Mouse (Mus musculus) stomach, postnatal 0 days (tissue): ENCODE results near the gene Tbc1d12. TPM values are rescaled to one million over a fixed set of nuclear protein-coding genes. Genes with fewer than 3 reads are reported as not detected.

Source experiments
- ATAC-seq: fragments of 200-750 bp; cut with Nextera tagmentation; 2 replicates; pipeline ENCODE4 v1.8.0; 2017; ENCODE audit not compliant: low FRiP score, low TSS enrichment
- DNase-seq: peaks from one replicate; pipeline ENCODE4 v3.0.0-alpha.2; 2016; ENCODE audit warnings: low spot score
- H3K27ac ChIP-seq: fragments of 300-500 bp; sonication (generic); replicated peaks from 2 replicates; pipeline ENCODE4 v1.5.1; 2014; ENCODE audit warnings: mild to moderate bottlenecking, control low read depth
- H3K27me3 ChIP-seq: fragments of 300-500 bp; sonication (generic); 2 replicates; pipeline ENCODE4 v1.6.1; 2014; ENCODE audit warnings: low read length; ENCODE audit not compliant: control insufficient read depth, insufficient read depth
- H3K36me3 ChIP-seq: fragments of 300-500 bp; sonication (generic); 2 replicates; pipeline ENCODE4 v1.6.1; 2014; ENCODE audit warnings: low read length, mixed read lengths; ENCODE audit not compliant: control insufficient read depth, insufficient read depth
- H3K4me1 ChIP-seq: fragments of 300-500 bp; sonication (generic); replicated peaks from 2 replicates; pipeline ENCODE4 v1.6.1; 2014; ENCODE audit warnings: antibody characterized with exemption; ENCODE audit not compliant: control insufficient read depth, insufficient read depth
- H3K4me2 ChIP-seq: fragments of 300-500 bp; sonication (generic); replicated peaks from 2 replicates; pipeline ENCODE4 v1.6.1; 2014; ENCODE audit warnings: low read depth, mild to moderate bottlenecking, control low read depth, moderate library complexity
- H3K4me3 ChIP-seq: fragments of 300-500 bp; sonication (generic); 2 replicates; pipeline ENCODE4 v1.5.1; 2014; ENCODE audit warnings: low read depth, low read length, control low read depth
- H3K9ac ChIP-seq: fragments of 300-500 bp; sonication (generic); 2 replicates; pipeline ENCODE4 v1.6.1; 2014; ENCODE audit warnings: mild to moderate bottlenecking, low read length, control low read depth, mixed read lengths
- H3K9me3 ChIP-seq: fragments of 300-500 bp; sonication (generic); 2 replicates; pipeline ENCODE4 v1.6.1; 2016; ENCODE audit warnings: low read length; ENCODE audit not compliant: control insufficient read depth
- CTCF ChIP-seq: IDR thresholded peaks from 2 replicates; pipeline ENCODE4 v1.5.1; 2016; ENCODE audit warnings: antibody characterized with exemption, low read depth, mild to moderate bottlenecking, moderate library complexity
- EP300 ChIP-seq: optimal IDR thresholded peaks from 2 replicates; pipeline ENCODE3; 2016; ENCODE audit warnings: antibody characterized with exemption
- WGBS: fragments of 180-500 bp; shearing (Covaris S2); extraction: QIAGEN DNeasy Blood & Tissue Kit; methylation state at CpG from one replicate; pipeline ENCODE4 v1.1.7; 2014; 5-methylcytosine and 5-hydroxymethylcytosine counted together
- polyA plus RNA-seq: library from polyadenylated mRNA; unstranded; fragments of >200 nt; fragmentation: Nextera tagmentation; extraction: Ambion mirVana; gene quantifications from 2 replicates; pipeline ENCODE4 v1.2.1, GENCODE M21; 2015

The Tbc1d12 gene
- polyA plus RNA-seq, 1 experiment from 2014 or later = 1.4 TPM

DNA sequence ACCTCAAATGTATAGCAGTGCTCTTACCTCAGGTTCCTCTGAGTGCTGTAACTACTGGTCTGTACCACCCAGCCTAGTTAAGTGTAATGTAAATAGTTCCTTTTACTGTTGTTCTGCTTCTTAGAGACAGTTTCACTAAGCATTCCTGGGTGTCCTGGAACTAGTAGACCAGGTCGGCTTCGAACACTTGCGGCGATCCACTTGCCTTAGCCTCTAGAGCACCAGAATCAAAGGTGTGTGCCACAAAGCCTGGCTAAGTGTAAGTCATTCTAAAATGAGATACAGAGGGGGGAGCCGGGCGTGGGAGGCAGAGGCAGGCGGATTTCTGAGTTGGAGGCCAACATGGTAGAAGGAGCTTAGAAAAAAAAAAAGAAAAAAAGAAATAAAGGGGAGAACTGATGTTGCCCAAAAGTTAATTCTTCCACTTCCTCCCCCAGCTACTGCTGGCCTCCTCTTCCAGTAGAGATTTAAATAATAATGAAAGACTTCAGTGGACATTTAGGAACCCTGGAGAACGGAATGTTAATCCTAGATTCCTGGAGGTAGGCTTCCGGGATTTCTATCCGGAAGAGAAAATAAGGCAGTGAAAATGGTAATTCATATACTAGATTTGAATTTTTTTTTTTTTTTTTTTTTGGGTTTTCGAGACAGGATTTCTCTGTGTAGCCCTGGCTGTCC is 92.2 kb downstream of the Tbc1d12 start:
- Histone ChIP-seq H3K4me3 (no peak overlapping the region), H3K9me3 (no peaks in the 10 kb centered on the region), H3K4me2 (no peak overlapping the region), H3K9ac (no peak overlapping the region), H3K27ac (no peak overlapping the region), H3K36me3 (no peaks in the 10 kb centered on the region), H3K27me3 (no peaks in the 10 kb centered on the region), H3K4me1 (no peaks in the 10 kb centered on the region)
- ATAC-seq (no peak), DNase-seq (no peak)
- 94% methylated on average over 10 of the region's 11 CpGs for WGBS
- TF ChIP-seq CTCF = no peak
- no peak for TF ChIP-seq EP300

DNA sequence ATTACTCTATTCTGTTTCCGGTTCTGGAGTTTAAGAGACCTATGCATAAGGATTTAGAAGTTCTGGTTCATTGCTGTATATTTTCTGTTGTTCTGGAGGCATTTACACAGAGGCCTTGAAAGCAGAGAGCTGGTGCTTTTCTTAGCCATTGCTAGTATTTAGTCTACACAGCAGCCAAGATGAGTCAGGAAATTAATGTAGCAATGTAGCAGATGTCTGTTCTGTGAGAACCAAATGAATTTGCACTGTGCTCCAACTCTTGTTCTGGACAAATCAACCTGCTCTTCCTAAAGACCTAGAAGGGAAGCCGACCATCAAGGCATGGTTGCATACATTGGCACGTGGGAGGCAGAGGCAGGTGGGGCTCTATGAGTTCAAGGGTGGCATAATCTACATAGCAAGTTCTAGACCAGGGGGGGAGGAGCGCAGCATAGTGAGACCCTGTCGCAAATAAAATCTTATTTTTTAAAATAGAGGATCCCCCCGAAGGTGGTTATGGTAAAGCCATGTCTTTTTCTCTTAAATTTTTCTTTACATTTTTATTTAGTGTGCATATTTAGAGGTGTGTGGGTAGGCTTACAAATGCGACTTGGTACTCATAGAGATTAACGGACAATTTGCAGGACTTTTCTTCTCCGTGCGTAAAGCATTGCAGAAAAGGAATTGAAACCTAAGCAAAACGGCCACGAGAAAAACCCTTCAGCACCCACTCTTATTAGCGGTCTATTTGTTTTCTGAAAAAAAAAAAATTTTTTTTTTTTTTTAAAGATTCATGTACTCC is 93.3 kb downstream of the Tbc1d12 start:
- H3K27me3 ChIP-seq = no peaks in the 10 kb centered on the region
- H3K4me1 ChIP-seq = no peaks in the 10 kb centered on the region
- H3K36me3 ChIP-seq = no peaks in the 10 kb centered on the region
- H3K9ac ChIP-seq = peak overlapping the region; percentile 82
- DNase-seq (no peak), ATAC-seq (no peak)
- peak overlapping the region; percentile 83 for H3K4me3 ChIP-seq
- TF ChIP-seq CTCF = no peak
- no peak for TF ChIP-seq EP300
- H3K9me3 ChIP-seq = no peaks in the 10 kb centered on the region
- H3K4me2 ChIP-seq = peak overlapping the region; percentile 100
- H3K27ac ChIP-seq = no peak overlapping the region
- WGBS = 60% methylated on average over 13 of the region's 13 CpGs

DNA sequence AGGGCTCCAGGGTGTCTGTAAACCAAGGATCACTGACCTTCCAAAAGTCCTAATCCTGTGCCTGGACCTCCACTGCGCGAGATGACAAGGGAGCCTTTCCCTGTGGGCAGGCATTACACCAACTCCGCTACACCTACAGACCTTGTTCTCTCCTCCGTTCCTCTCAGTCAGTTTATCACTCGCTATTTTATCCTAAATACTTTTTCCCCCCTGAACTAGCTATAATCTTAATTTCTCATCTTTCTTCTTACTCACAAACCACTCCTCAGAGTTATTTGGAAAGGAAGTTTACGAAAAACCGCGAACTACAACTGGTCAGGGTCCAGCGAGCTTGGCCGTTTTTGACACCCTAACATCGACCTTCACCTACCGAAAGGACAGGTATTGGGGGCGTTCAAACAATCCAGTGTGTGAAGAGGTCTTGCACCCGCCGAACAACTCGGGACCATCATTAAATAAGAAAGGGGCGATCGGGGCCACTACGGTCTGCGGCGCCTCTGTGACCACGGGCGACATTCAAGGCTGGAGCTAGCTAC is 93.9 kb downstream of the Tbc1d12 start:
- no peak for TF ChIP-seq EP300
- no peak for TF ChIP-seq CTCF
- Histone ChIP-seq H3K36me3 (no peaks in the 10 kb centered on the region), H3K9ac (peak overlapping the region; percentile 82), H3K4me1 (no peaks in the 10 kb centered on the region), H3K27ac (no peak overlapping the region), H3K27me3 (no peaks in the 10 kb centered on the region), H3K4me3 (peak overlapping the region; percentile 83), H3K4me2 (peak overlapping the region; percentile 100), H3K9me3 (no peaks in the 10 kb centered on the region)
- DNase-seq (no peak), ATAC-seq (no peak)
- WGBS = under 1% methylated on average over 23 of the region's 23 CpGs

GRCm38 (mm10) chr19:38930788-38931565 is 94.6 kb downstream of the Tbc1d12 start, which contains the start of gene Hells:
TSS of gene Hells (plus strand) at chr19:38930915.
- H3K4me3 ChIP-seq = peak within 1 kb of the TSS; percentile 83
- peak within 1 kb of the TSS; percentile 100 for H3K4me2 ChIP-seq
- H3K27me3 ChIP-seq = no peaks in the 10 kb centered on the region
- DNase-seq (peak; percentile 91), ATAC-seq (peak; percentile 94)
- peak within 1 kb of the TSS; percentile 40 for H3K27ac ChIP-seq
- no peaks in the 10 kb centered on the region for H3K4me1 ChIP-seq
- peak within 1 kb of the TSS; percentile 82 for H3K9ac ChIP-seq
- TF ChIP-seq CTCF (no peak), EP300 (peak; percentile 92)
- WGBS = 0% methylated on average over 76 of the region's 76 CpGs
- H3K36me3 ChIP-seq = no peaks in the 10 kb centered on the region
- no peaks in the 10 kb centered on the region for H3K9me3 ChIP-seq

DNA sequence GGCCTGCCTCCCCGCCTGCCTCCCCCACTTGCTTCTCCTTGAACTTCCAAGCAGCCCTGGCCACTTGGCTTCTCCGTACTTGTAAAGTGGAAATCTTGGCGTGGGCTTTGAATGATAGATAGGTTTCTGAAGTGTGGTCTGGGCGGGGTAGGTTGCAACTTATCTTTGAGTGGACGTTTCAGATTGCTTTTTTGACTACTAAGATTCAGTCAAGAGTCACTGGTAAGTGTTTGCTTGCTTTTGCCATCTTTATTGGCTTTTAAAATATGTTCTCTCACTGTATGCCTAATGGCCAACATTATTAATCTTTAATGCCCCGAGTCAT is 95.1 kb downstream of the Tbc1d12 start:
- Histone ChIP-seq H3K9me3 (no peaks in the 10 kb centered on the region), H3K9ac (peak overlapping the region; percentile 82), H3K4me1 (no peaks in the 10 kb centered on the region), H3K27me3 (no peaks in the 10 kb centered on the region), H3K36me3 (no peaks in the 10 kb centered on the region), H3K4me3 (peak overlapping the region; percentile 83), H3K27ac (no peak overlapping the region), H3K4me2 (peak overlapping the region; percentile 100)
- ATAC-seq = no peak
- no peak for TF ChIP-seq EP300
- no peak for TF ChIP-seq CTCF
- DNase-seq = no peak
- WGBS = 1% methylated on average over 6 of the region's 6 CpGs
